Mouse (Mus musculus): ENCODE measurements around the gene Ccdc34.
A peak's percentile ranks its signal among the peaks of the same experiment; 100 is the strongest.

The Ccdc34 gene

GRCm38 (mm10) chr2:110182248-110182647 is 164.6 kb downstream of the Ccdc34 start:
- peak; percentile 89 for DNase-seq

GRCm38 (mm10) chr2:110182795-110183486 is 165.3 kb downstream of the Ccdc34 start:
- peak; percentile 74 for DNase-seq

- DNase-seq, result no peak
Measured at GRCm38 (mm10) chr2:110184071-110184470, 166.5 kb downstream of the Ccdc34 start.

- DNase-seq, result no peak
Measured at GRCm38 (mm10) chr2:110186427-110186980, 168.9 kb downstream of the Ccdc34 start.

- no peak for DNase-seq
Measured at GRCm38 (mm10) chr2:110188696-110189397, 171.2 kb downstream of the Ccdc34 start.

- no peak for DNase-seq
Measured at GRCm38 (mm10) chr2:110190416-110190815, 172.8 kb downstream of the Ccdc34 start.

GRCm38 (mm10) chr2:110191186-110191690 is 173.6 kb downstream of the Ccdc34 start:
- DNase-seq, result no peak

- DNase-seq, result peak; percentile 94
Measured at GRCm38 (mm10) chr2:110191965-110192701, 174.5 kb downstream of the Ccdc34 start.

- DNase-seq, result peak; percentile 81
Measured at GRCm38 (mm10) chr2:110192702-110193312, 175.2 kb downstream of the Ccdc34 start.

GRCm38 (mm10) chr2:110196551-110196950 is 178.9 kb downstream of the Ccdc34 start:
- no peak for DNase-seq

GRCm38 (mm10) chr2:110199648-110200047 is 182.0 kb downstream of the Ccdc34 start:
- DNase-seq, result no peak

GRCm38 (mm10) chr2:110201770-110202169 is 184.2 kb downstream of the Ccdc34 start:
- DNase-seq, result no peak

GRCm38 (mm10) chr2:110202716-110203497 is 185.3 kb downstream of the Ccdc34 start:
- DNase-seq, result no peak

GRCm38 (mm10) chr2:110204169-110204568 is 186.6 kb downstream of the Ccdc34 start:
- DNase-seq, result no peak

GRCm38 (mm10) chr2:110204705-110205318 is 187.2 kb downstream of the Ccdc34 start:
- peak; percentile 75 for DNase-seq

GRCm38 (mm10) chr2:110210508-110211496 is 193.2 kb downstream of the Ccdc34 start:
- peak; percentile 49 for DNase-seq

GRCm38 (mm10) chr2:110214278-110214677 is 196.7 kb downstream of the Ccdc34 start:
- DNase-seq, result no peak

GRCm38 (mm10) chr2:110214991-110215684 is 197.5 kb downstream of the Ccdc34 start:
- DNase-seq, result peak; percentile 83

GRCm38 (mm10) chr2:110215685-110216058 is 198.1 kb downstream of the Ccdc34 start:
- no peak for DNase-seq

Measured in kidney, adult 11 months (tissue).